Mouse (Mus musculus) limb, embryonic 11.5 days (tissue): ENCODE data around the gene Dnmbp. TPM values are rescaled to one million over a fixed set of nuclear protein-coding genes. Genes with fewer than 3 reads are reported as not detected.

Source experiments
- ATAC-seq: fragments of 200-750 bp; cut with Nextera tagmentation; 2 replicates; pipeline ENCODE4 v1.8.0; 2017; ENCODE audit warnings: low read depth; ENCODE audit not compliant: insufficient number of reproducible peaks, low FRiP score, low TSS enrichment
- DNase-seq: peaks from one replicate; pipeline ENCODE4 v3.0.0-alpha.2; 2015; ENCODE audit warnings: low spot score
- H3K27ac ChIP-seq: fragments of 300-500 bp; sonication (generic); replicated peaks from 2 replicates; pipeline ENCODE4 v1.5.1; 2014; ENCODE audit warnings: low read depth, mild to moderate bottlenecking, low read length
- H3K27me3 ChIP-seq: fragments of 300-500 bp; sonication (generic); 2 replicates; pipeline ENCODE4 v1.6.1; 2014; ENCODE audit warnings: mild to moderate bottlenecking, low read length, mixed read lengths; ENCODE audit not compliant: control insufficient read depth, insufficient read depth
- H3K36me3 ChIP-seq: fragments of 300-500 bp; sonication (generic); 2 replicates; pipeline ENCODE4 v1.6.1; 2014; ENCODE audit warnings: mild to moderate bottlenecking, low read length, moderate library complexity, mixed read lengths; ENCODE audit not compliant: control insufficient read depth, insufficient read depth
- H3K4me1 ChIP-seq: fragments of 300-500 bp; sonication (generic); 2 replicates; pipeline ENCODE4 v1.6.1; 2014; ENCODE audit warnings: low read length, mixed read lengths; ENCODE audit not compliant: control insufficient read depth, insufficient read depth
- H3K4me2 ChIP-seq: fragments of 300-500 bp; sonication (generic); 2 replicates; pipeline ENCODE4 v1.6.1; 2014; ENCODE audit warnings: low read depth, mild to moderate bottlenecking, moderate library complexity; ENCODE audit not compliant: severe bottlenecking
- H3K4me3 ChIP-seq: fragments of 300-500 bp; sonication (generic); 2 replicates; pipeline ENCODE4 v1.5.1; 2014; ENCODE audit warnings: low read depth, low read length
- H3K9ac ChIP-seq: fragments of 300-500 bp; sonication (generic); 2 replicates; pipeline ENCODE4 v1.6.1; 2014; ENCODE audit warnings: mild to moderate bottlenecking, low read length
- H3K9me3 ChIP-seq: fragments of 300-500 bp; sonication (generic); 2 replicates; pipeline ENCODE4 v1.6.1; 2016; ENCODE audit warnings: low read length; ENCODE audit not compliant: control insufficient read depth
- WGBS: fragments of 180-500 bp; shearing (Covaris S2); extraction: QIAGEN DNeasy Blood & Tissue Kit; methylation state at CpG from one replicate; pipeline ENCODE4 v1.1.7; 2014; 5-methylcytosine and 5-hydroxymethylcytosine counted together
- polyA plus RNA-seq: library from polyadenylated mRNA; unstranded; fragments of >200 nt; fragmentation: Nextera tagmentation; extraction: Ambion mirVana; gene quantifications from 2 replicates; pipeline ENCODE4 v1.2.1, GENCODE M21; 2014

Dnmbp gene
- polyA plus RNA-seq, 1 experiment from 2014 or later, result 25.1 TPM

DNA sequence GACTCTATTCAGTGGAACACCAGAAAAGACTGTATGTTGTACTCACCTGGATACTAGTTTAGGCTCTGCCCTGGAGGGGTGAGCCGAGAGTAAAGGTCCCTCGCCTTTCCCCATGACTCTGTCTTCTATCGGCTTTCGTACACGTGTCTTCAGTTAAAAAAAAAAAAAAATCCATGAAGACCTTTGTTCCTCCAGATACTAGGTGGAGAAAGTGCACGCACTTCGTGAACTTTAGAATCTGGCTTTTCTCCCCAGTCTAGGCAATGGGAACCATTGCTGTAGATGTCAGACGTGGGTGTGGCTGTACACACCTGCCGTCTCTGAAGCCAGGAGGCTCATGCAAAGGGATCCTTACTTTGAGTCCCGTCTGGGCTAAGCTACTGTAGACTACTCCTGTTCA, 126.7 kb downstream of the Dnmbp start:
- H3K27ac ChIP-seq, result no peak overlapping the region
- H3K4me1 ChIP-seq, result no peaks in the 10 kb centered on the region
- H3K4me3 ChIP-seq, result no peak overlapping the region
- no peak overlapping the region for H3K4me2 ChIP-seq
- no peaks in the 10 kb centered on the region for H3K9me3 ChIP-seq
- no peaks in the 10 kb centered on the region for H3K36me3 ChIP-seq
- H3K27me3 ChIP-seq, result no peaks in the 10 kb centered on the region
- no peak overlapping the region for H3K9ac ChIP-seq
- ATAC-seq, result no peak
- no peak for DNase-seq
- whole genome bisulfite sequencing, result 86% methylated on average over 10 of the region's 10 CpGs

DNA sequence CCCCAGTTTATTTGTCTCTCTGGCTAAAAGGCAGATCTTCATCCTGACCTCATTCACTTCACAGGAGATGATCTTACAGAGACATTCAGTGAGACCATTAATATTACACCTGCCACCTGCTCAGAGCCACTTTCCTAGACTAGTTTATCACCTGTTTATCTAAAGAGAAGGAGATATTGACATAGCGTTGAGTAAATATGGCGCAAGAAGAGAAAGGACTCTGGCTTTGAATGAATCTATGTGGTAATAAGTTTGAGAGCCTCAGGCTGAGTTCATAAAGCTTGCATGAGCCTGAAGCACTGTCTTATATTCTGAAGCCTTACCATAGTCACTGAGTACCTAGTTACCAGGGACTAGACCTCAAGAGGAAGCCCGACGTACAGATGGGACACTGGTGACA, 128.6 kb downstream of the Dnmbp start:
- Histone ChIP-seq H3K4me2 (no peak overlapping the region), H3K27me3 (no peaks in the 10 kb centered on the region), H3K4me1 (no peaks in the 10 kb centered on the region), H3K4me3 (no peak overlapping the region), H3K9me3 (no peaks in the 10 kb centered on the region), H3K36me3 (no peaks in the 10 kb centered on the region), H3K27ac (no peak overlapping the region), H3K9ac (no peak overlapping the region)
- no peak for DNase-seq
- no peak for ATAC-seq
- 95% methylated on average over 4 of the region's 4 CpGs for WGBS

DNA sequence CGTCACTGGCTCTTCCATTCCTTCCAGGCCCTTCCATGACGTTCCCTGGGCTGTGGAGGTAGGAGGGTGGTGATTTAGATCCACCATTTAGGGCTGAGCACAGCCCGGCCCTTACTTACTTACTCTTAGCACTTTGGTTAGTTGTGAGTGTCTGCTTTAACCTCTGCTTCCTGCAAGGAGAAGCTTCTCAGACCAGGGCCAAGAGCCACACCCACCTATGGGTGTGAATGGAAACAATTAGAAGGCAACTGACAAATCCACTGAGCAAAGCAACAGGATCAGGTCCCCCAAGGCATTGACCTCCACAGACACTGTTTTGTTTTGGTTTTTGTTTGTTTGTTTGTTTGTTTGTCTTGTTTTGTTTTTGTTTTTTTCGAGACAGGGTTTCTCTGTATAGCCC, 130.7 kb downstream of the Dnmbp start:
- no peak overlapping the region for H3K4me2 ChIP-seq
- WGBS, result 31% methylated on average over 4 of the region's 4 CpGs
- no peak overlapping the region for H3K4me3 ChIP-seq
- H3K27me3 ChIP-seq, result no peaks in the 10 kb centered on the region
- H3K9ac ChIP-seq, result no peak overlapping the region
- H3K36me3 ChIP-seq, result no peaks in the 10 kb centered on the region
- DNase-seq, result no peak
- H3K9me3 ChIP-seq, result no peaks in the 10 kb centered on the region
- no peak for ATAC-seq
- H3K4me1 ChIP-seq, result no peaks in the 10 kb centered on the region
- no peak overlapping the region for H3K27ac ChIP-seq

DNA sequence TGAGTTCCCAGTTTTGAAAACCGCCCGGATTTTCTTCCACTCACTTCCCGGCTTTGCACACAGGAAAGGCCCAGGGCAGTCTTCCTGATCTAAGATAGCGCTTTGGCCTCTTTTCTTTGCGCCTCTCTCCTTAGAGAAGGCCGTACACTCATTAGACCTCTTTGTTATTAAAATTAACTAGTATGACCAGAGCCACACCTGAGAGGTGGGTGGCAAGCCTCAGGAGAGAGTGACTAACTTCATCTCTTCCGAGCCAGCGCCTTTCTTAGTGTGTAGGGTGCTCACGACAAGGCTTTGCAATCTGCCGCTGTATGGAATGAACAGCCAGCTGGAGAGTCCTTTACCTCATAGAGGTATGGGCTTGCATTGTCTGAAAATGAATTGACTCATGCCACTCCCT, 136.1 kb downstream of the Dnmbp start:
- H3K27me3 ChIP-seq, result no peaks in the 10 kb centered on the region
- ATAC-seq, result no peak
- H3K4me1 ChIP-seq, result no peaks in the 10 kb centered on the region
- DNase-seq, result no peak
- no peak overlapping the region for H3K9ac ChIP-seq
- no peak overlapping the region for H3K4me2 ChIP-seq
- no peak overlapping the region for H3K27ac ChIP-seq
- no peaks in the 10 kb centered on the region for H3K36me3 ChIP-seq
- no peaks in the 10 kb centered on the region for H3K9me3 ChIP-seq
- H3K4me3 ChIP-seq, result no peak overlapping the region
- 93% methylated on average over 10 of the region's 10 CpGs for WGBS

DNA sequence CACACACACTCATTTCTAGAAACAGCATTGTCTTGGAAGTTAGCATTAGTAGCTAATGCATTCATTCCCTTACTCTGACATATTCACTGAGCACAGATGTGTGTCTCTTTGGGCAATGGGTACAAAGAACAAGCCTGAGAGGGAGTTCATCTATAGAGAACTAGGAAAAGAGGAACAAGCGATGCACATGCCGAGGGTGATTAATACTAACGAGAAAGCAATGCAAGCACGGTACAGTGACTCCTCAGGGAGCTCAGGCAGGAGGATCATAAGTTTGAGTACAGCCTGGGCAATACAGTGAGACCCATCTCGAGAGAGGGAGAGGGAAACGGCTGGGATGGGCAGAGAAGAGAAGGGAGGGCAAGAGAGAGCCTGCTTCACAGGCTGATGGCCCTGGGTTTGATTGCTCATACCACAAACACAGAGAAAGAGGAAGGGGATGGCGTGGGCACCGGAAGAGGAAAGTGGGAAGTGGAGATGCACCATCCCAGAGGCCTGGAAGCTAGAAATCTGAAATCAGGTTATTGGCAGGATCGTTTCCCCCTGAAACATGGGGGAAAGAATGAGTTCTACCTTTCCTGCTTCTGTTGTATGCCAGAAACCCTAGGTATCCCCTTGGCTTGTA, 138.5 kb downstream of the Dnmbp start:
- Histone ChIP-seq H3K27me3 (no peaks in the 10 kb centered on the region), H3K9me3 (no peaks in the 10 kb centered on the region), H3K4me1 (no peaks in the 10 kb centered on the region), H3K4me3 (no peak overlapping the region), H3K27ac (no peak overlapping the region), H3K4me2 (no peak overlapping the region), H3K9ac (no peak overlapping the region), H3K36me3 (no peaks in the 10 kb centered on the region)
- 79% methylated on average over 9 of the region's 9 CpGs for WGBS
- DNase-seq (no peak), ATAC-seq (no peak)

DNA sequence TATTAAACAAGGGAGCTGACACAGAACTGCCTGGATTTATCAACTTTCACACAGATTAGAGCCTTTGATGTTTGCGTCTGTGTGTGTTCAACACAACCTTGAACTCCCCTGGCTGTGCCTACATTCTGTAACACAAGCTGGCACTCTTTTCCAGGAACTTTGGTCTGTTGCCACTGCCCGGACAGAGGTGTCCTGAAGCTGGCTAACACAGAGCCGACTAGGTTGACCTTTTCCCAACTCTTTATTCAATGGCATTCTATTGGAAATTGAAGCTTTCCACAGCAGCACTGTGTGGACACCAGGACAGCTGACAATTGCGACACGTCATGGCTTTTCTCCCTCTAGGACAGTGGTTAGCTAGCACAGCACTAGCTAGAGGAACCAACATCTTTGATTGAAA, 142.8 kb downstream of the Dnmbp start:
- H3K9me3 ChIP-seq, result no peaks in the 10 kb centered on the region
- no peaks in the 10 kb centered on the region for H3K4me1 ChIP-seq
- no peak overlapping the region for H3K9ac ChIP-seq
- H3K36me3 ChIP-seq, result no peaks in the 10 kb centered on the region
- ATAC-seq (no peak), DNase-seq (no peak)
- H3K4me2 ChIP-seq, result no peak overlapping the region
- no peak overlapping the region for H3K4me3 ChIP-seq
- WGBS, result 82% methylated on average over 5 of the region's 5 CpGs
- H3K27me3 ChIP-seq, result no peaks in the 10 kb centered on the region
- no peak overlapping the region for H3K27ac ChIP-seq

Other genes starting within 250 kb of the Dnmbp start
- gene Cutc, start 187.2 kb downstream of the Dnmbp start, polyA plus RNA-seq, result 11.6 and 12.3 TPM in 2 replicates
- gene Cox15, start 187.2 kb downstream of the Dnmbp start, polyA plus RNA-seq, result 9.3 and 11.0 TPM in 2 replicates
- 0.05 and 0.31 TPM in 2 replicates for gene Abcc2, start 158.0 kb downstream of the Dnmbp start, polyA plus RNA-seq
- not detected in 2 replicates for gene Cpn1, start 46.4 kb upstream of the Dnmbp start, polyA plus RNA-seq
- gene Cyp2c23, start 89.0 kb upstream of the Dnmbp start, polyA plus RNA-seq, result 0.12 and 0.13 TPM in 2 replicates
- gene Erlin1, start 129.6 kb upstream of the Dnmbp start, polyA plus RNA-seq, result 20.1 and 20.9 TPM in 2 replicates
- 44.3 and 47.9 TPM in 2 replicates for gene Chuk, start 167.3 kb upstream of the Dnmbp start, polyA plus RNA-seq
- gene Cwf19l1, start 195.7 kb upstream of the Dnmbp start, polyA plus RNA-seq, result 40.4 and 40.7 TPM in 2 replicates
- gene Bloc1s2, start 206.3 kb upstream of the Dnmbp start, polyA plus RNA-seq, result 110 and 112 TPM in 2 replicates